Comparison of ENCODE assay signal across 8 mouse cellular contexts in the genomic region with DNA sequence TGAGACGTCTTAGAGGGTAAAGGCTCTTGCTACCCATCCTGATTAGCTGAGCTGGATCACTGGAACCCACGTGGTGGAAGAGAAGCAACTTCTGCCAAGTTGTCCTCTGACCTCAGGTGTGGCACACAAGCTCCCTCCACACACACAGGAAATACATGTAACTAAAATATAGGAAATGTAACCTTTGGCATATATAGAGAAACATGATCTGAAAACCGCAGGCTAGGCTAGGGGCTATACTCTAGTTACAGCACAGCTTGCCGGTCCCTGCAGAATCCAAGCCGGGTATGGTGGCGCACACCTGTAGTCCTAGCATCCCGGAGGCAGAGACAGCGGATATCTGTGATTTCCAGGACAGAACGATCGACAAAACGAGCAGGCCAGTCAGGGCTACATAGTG. TPM values are rescaled to one million over a fixed set of nuclear protein-coding genes. Genes with fewer than 3 reads are reported as not detected.
A peak's percentile ranks its signal among the peaks of the same experiment; 100 is the strongest.
DNase-seq lines count a peak whose midpoint lies in the region; ATAC-seq and TF ChIP-seq lines count a peak whose summit lies in the region.

No protein-coding gene starts in this region.

- no peaks in the 10 kb centered on the region for H3K4me1 ChIP-seq in cerebellum, adult 2 months (ENCODE audit: control insufficient read depth, insufficient read depth, low read length)
- H3K4me1 ChIP-seq in thymus, adult 2 months (replicated peaks; ENCODE audit: control insufficient read depth, insufficient read depth, low read length), result peaks cover 4% of the 10 kb centered on the region
- peaks cover 18% of the 10 kb centered on the region for H3K4me1 ChIP-seq in hindbrain, embryonic 16.5 days (ENCODE audit: control insufficient read depth, insufficient read depth, low read depth, low read length)
- H3K4me1 ChIP-seq in midbrain, embryonic 12.5 days, result peaks cover 21% of the 10 kb centered on the region

- under 1% methylated on average over 11 of the region's 11 CpGs for WGBS in cerebellum, adult 2 months
- WGBS in thymus, adult 2 months, result 1% methylated on average over 11 of the region's 11 CpGs
- WGBS in hindbrain, embryonic 16.5 days, result 2% methylated on average over 11 of the region's 11 CpGs
- WGBS in midbrain, embryonic 12.5 days, result 1% methylated on average over 11 of the region's 11 CpGs

- peaks cover 3% of the 10 kb centered on the region; the same call in 1 of the 2 replicates for H3K36me3 ChIP-seq in thymus, adult 2 months (ENCODE audit: control insufficient read depth, insufficient read depth, low read length)
- peaks cover 2% of the 10 kb centered on the region; the same call in 1 of the 2 replicates for H3K36me3 ChIP-seq in hindbrain, embryonic 16.5 days (ENCODE audit: control insufficient read depth, insufficient read depth, low read length)
- peaks cover 18% of the 10 kb centered on the region; the same call in 1 of the 2 replicates for H3K36me3 ChIP-seq in midbrain, embryonic 12.5 days

- peak overlapping the region; percentile 99 for H3K4me3 ChIP-seq in cerebellum, adult 2 months (replicated peaks; ENCODE audit: insufficient read depth, low read depth, low read length)
- H3K4me3 ChIP-seq in thymus, adult 2 months (ENCODE audit: control insufficient read depth, insufficient read depth, low read length), result peak overlapping the region; percentile 79
- H3K4me3 ChIP-seq in hindbrain, embryonic 16.5 days (ENCODE audit: low read length), result peak overlapping the region; percentile 80
- H3K4me3 ChIP-seq in midbrain, embryonic 12.5 days, result peak overlapping the region; percentile 89

- peak overlapping the region; percentile 83 for H3K27ac ChIP-seq in cerebellum, adult 2 months (ENCODE audit: insufficient read depth, low read length)
- peak overlapping the region; percentile 82 for H3K27ac ChIP-seq in thymus, adult 2 months (ENCODE audit: control insufficient read depth, insufficient read depth, low read length)
- peak overlapping the region; percentile 88 for H3K27ac ChIP-seq in hindbrain, embryonic 16.5 days (ENCODE audit: low read depth, low read length)
- peak overlapping the region; percentile 88 for H3K27ac ChIP-seq in midbrain, embryonic 12.5 days (replicated peaks)

- peak; percentile 58 for ATAC-seq in hindbrain, embryonic 16.5 days
- ATAC-seq in midbrain, embryonic 12.5 days (ENCODE audit: low FRiP score, low read depth), result peak; percentile 52

- no peaks in the 10 kb centered on the region for H3K9me3 ChIP-seq in hindbrain, embryonic 16.5 days (ENCODE audit: control insufficient read depth, low read length)
- H3K9me3 ChIP-seq in midbrain, embryonic 12.5 days, result no peaks in the 10 kb centered on the region

- peak overlapping the region; percentile 95 for H3K4me2 ChIP-seq in hindbrain, embryonic 16.5 days (ENCODE audit: low read length)
- H3K4me2 ChIP-seq in midbrain, embryonic 12.5 days (replicated peaks), result peak overlapping the region; percentile 93

- no peaks in the 10 kb centered on the region for H3K27me3 ChIP-seq in cerebellum, adult 2 months (ENCODE audit: control insufficient read depth, insufficient read depth, low read length)
- H3K27me3 ChIP-seq in thymus, adult 2 months (ENCODE audit: control insufficient read depth, insufficient read depth, low read length), result no peaks in the 10 kb centered on the region
- no peaks in the 10 kb centered on the region for H3K27me3 ChIP-seq in hindbrain, embryonic 16.5 days (replicated peaks; ENCODE audit: control insufficient read depth, insufficient read depth, low read length)
- H3K27me3 ChIP-seq in midbrain, embryonic 12.5 days, result no peaks in the 10 kb centered on the region

- DNase-seq in cerebellum, adult 2 months, result no peak
- no peak for DNase-seq in cerebellum, adult 8-10 months
- no peak for DNase-seq in thymus, adult 2 months
- DNase-seq in thymus, postnatal 14 days, result no peak
- no peak for DNase-seq in spleen, adult 18-20 months
- no peak for DNase-seq in ovary, postnatal 36 days (ENCODE audit: low spot score)

- peak overlapping the region; percentile 79 for H3K9ac ChIP-seq in hindbrain, embryonic 16.5 days (ENCODE audit: low read depth, low read length)
- peak overlapping the region; percentile 82 for H3K9ac ChIP-seq in midbrain, embryonic 12.5 days (replicated peaks)

- no peak for TF ChIP-seq POLR2A in cerebellum, adult 2 months (IDR thresholded peaks at IDR 0.05; ENCODE audit: borderline replicate concordance, insufficient read depth, low read length)
- no peak for TF ChIP-seq POLR2A in thymus, adult 2 months (IDR thresholded peaks at IDR 0.05; ENCODE audit: control insufficient read depth, extremely low read depth, insufficient read depth, low read length, poor library complexity)

- TF ChIP-seq CTCF in cerebellum, adult 2 months (IDR thresholded peaks at IDR 0.05; ENCODE audit: borderline replicate concordance, insufficient read depth, low read depth, low read length), result no peak
- no peak for TF ChIP-seq CTCF in thymus, adult 2 months (IDR thresholded peaks at IDR 0.05; ENCODE audit: borderline replicate concordance, control insufficient read depth, extremely low read depth, insufficient read depth, low read length, poor library complexity)

RNA-seq across cellular contexts. Expression of a gene that starts 0.5 kb away (rescaled TPM):
- polyA plus RNA-seq in cerebellum, adult 2 months (2012; rRNA removed), result 20.8 and 21.8 TPM in 2 replicates
- polyA plus RNA-seq in thymus, adult 2 months (2012; rRNA removed), result 10.7 and 13.4 TPM in 2 replicates
- polyA plus RNA-seq in hindbrain, embryonic 16.5 days (2015; fragmentation: Nextera tagmentation; extraction: Ambion mirVana), result 48.7 and 52.0 TPM in 2 replicates
- polyA plus RNA-seq in midbrain, embryonic 12.5 days (2016; fragmentation: Nextera tagmentation; extraction: Ambion mirVana), result 63.9 and 65.2 TPM in 2 replicates

RNA-seq across cellular contexts. Expression of a gene that starts 31.6 kb away (rescaled TPM):
- 58.9 and 64.2 TPM in 2 replicates for polyA plus RNA-seq in cerebellum, adult 2 months (2012; rRNA removed)
- 51.8 and 52.2 TPM in 2 replicates for polyA plus RNA-seq in thymus, adult 2 months (2012; rRNA removed)
- 45.4 and 48.3 TPM in 2 replicates for polyA plus RNA-seq in hindbrain, embryonic 16.5 days (2015; fragmentation: Nextera tagmentation; extraction: Ambion mirVana)
- polyA plus RNA-seq in midbrain, embryonic 12.5 days (2016; fragmentation: Nextera tagmentation; extraction: Ambion mirVana), result 64.0 and 69.1 TPM in 2 replicates
